Mouse (Mus musculus) MN1 (cell line): Measurements from ENCODE around the gene Asic4.
A peak's percentile ranks its signal among the peaks of the same experiment; 100 is the strongest.

Experiments used
- DNase-seq: peaks from one replicate; pipeline ENCODE4 v3.0.0-alpha.2; 2016; ENCODE audit warnings: low spot score

The Asic4 gene

DNA sequence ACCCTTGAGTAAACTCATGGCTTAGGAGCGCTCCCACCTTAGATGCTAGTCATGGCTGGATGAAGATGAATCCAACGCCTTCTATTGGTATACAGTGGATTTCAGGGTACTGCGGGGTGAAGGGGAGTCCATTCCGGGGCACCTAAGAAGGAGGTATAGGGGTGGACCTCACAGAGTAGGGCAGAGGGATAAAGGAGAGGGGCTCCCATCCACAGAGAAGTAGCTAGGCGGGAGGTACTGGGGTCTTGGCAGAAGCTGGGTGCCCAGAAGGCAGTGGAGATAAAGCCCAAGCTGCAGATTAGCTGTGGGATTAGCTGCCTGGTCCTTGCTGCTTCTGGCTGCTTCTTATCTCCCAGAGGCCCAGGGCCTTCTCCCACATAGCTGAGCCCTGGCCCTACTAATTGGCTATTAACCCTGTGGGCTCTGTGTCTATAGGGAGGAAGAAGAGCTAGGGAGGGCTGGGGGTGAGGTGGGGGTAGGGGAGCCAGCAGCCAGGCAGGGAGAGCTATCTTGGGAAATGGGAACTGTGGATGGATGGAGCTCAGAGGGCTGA lies 13.5 kb downstream of the Asic4 start:
- peak; percentile 41 for DNase-seq

DNA sequence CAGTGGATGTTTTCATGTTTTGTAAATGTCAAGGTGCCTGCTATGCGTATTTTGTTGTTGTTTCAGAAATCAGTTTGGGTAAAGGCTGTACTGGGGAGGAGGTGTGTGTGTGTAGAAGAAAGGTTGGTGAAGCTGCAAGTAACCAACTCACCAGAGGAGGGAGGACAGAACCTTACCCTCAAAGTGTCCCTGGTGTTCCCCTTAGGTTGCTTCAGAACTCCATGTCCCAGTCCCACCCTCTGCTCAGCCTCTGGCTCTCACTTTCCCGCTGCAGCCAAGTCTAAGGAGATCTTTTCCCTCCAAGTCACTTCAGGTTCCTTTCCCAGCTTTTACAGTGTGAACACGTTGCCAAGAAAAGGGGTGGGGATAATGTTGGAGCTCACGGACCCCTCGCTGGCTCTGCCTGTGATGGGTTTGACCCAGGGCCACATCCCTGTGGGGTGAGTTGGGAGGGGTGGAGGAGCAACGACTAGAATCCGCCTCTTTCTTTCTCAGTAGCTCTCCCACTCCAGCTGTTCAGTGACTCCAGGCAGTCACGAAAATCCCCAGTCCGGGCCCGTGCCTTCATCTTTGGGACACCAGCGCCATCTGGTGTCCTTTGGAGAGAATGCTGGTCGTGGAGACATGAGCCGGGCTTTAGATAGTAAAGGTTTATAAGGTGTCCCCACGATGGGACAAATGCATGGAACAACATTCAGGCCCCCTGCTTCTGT lies 17.1 kb downstream of the Asic4 start:
- peak; percentile 90 for DNase-seq

DNA sequence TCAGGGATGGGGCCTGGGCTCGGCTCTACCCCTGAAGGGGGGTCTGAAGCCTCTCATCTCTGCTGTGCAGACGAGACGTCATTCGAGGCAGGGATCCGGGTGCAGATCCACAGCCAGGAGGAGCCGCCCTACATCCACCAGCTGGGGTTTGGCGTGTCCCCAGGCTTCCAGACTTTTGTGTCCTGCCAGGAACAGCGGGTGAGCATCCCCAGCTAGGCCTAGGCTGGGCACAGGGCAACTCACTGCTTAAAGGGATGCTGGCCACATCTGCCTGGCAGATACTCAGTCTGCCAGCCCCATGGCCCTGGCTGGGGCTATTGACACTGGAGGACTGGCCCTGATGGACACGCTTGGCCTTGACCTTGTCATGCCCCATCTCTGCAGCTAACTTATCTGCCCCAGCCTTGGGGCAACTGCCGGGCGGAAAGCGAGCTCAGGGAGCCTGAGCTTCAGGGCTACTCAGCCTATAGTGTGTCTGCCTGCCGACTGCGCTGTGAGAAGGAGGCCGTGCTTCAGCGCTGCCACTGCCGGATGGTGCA lies 19.1 kb downstream of the Asic4 start:
- no peak for DNase-seq

DNA sequence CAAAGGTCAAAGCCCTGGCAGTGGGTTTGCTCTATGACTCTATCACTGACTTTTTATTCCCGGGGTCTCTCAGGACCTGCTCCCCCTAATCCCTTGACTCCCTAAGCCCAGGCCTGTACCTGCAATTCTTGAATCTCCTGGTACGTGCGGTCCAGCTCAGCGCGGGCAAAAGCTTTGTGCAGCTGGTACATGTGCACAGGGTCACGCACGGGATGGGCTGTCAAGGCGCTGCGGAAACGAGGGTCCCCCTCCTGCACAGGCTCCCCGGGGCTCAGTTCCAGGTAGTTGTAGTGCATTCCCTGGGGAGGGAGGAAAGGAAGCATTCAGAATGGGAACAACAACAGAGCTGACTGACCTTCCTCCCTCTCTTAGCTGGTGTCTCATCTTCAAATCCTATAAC lies 26.2 kb downstream of the Asic4 start:
- DNase-seq = no peak

DNA sequence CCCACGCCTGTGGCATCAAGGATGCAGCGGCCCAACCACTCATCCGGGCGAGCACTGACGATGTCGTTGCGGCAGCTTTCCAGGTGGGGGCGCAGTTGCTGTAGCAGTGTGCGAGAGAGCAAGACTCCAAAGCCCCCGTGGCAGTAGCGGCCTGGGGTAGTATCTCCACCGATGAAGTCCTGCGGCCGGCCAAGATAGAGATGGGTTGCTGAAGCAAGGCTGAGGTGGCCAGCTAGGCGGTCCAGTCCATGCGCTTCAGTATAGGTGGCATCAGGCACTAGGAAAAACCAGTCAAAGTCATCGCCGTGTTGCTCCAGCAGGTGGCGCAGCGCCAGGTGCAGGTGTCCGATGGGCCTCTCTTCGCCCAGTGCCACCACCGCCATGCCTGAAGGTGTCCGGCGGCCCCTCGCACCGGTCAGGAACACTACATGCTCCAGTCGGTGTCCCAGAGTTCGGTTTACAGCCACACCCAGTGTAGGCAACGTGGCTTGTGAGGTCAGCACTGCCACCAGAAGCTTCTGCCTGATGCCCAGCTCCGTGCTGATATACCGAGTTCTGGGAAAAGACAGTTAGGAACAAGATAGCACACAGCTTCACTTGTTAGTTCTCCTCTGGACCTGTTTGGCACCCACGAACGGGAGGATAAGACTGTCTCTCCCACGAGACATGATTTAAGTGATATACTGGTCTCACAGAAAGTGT lies 27.2 kb downstream of the Asic4 start:
- DNase-seq = peak; percentile 88

DNA sequence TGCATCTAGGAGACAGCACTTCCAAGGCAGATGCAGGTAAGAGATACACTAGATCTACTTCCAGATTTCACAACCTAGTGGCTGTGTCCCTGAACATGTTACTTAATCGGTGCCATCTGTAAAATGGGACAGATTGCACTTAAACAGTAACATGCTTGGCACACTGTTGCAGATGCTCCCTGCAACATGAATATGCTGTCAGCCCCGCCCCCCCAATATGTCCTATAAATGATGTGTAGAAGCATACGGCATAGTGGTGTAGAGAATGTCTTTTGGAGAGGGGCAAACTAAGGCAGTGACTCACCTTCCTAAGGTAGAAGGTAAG lies 27.7 kb downstream of the Asic4 start:
- no peak for DNase-seq

DNA sequence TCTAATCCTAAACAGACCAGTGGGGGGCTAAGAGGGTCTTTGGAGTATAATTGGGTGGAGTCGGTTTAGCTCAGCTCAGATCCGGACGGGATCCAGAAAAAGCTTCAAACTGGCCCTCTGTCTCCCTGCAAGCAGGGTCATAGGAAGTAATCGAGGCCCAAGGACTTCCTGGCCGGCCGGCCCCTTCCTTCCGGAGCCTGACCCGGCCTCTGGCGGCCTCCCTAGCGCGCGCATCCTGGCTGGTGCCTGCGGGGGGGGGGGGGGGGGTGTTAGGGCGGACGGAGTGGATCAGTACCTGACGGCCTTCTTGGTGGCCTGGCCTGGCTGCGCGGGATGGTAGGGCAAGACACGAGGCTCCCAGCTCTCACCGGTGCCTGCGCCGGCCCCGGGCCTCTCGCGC lies 28.3 kb downstream of the Asic4 start:
- peak; percentile 66 for DNase-seq

DNA sequence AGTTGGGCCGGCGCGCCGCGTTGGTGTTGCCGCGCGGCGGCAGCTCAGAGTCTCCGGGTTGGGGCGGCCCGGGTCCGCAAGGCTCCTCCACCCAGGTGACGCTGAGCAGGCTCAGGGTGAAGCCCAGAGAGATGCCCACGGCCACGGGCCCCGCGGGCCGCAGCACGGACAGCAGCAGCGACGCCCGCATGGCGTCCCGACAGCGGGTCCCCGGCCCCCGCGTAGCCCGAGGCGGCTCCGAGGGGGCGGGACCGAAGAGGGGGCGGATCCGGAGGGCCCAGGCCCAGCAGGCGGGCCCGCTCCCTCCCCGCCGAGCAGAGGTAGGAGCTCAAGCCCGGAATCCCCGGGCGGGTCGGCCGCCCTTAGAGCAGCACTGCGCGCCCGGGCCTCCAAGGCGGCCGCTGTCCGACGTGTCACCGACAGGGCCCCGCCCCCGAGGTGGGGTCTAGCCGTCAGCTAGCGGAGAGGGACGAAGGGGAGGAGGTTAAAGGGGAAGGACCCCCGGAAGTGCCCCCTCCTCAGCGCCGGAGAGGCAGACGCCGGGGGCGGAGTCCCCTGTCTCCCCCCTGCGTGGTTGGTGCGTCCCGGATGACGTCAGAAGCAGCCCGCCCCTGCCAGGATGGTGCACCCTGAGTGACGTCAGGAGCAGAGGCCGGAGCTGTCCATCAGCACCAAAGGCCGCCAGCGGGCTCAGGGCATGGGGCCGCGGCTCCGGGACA lies 28.8 kb downstream of the Asic4 start, which contains the start of the genes Chpf and Tmem198:
Chpf (minus strand) TSS at position 392 of the 719 bp plus-strand sequence.
Tmem198 (plus strand) TSS at position 617 of the 719 bp plus-strand sequence.
- DNase-seq = peak; percentile 98

DNA sequence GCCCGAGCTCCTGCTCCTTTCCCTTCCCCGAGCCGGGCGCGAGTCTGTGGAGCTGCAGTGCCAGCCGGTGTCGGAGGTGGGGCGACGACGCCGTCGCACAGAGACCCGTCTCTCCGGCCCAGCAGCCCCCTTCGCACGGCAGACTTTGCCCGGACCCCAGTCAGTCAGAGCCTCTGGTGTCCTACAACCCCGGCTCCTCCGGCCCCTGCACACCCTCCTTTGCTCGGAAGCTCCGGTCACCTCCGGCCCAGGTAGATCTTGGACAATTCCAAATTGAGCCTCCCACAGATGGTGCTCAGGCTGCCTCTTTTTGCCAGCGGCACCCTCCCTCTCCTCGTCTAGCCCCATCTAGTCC lies 29.4 kb downstream of the Asic4 start:
- DNase-seq = no peak

DNA sequence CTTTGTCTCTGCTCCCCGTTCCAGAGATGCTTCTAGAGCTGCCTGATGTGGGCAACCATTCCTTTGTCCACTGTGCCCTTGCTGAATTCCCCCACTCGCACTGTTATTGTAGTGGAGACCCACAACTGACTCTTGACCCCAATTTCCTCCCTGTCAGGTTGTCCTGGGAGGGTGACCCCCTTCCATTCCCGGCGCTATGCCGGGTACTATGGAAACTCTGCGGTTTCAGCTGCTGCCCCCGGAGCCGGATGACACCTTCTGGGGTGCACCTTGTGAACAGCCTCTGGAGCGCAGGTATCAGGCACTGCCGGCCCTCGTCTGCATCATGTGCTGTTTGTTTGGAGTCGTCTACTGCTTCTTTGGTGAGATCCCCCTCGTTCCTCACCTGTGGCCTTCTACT lies 29.8 kb downstream of the Asic4 start:
- DNase-seq = no peak

DNA sequence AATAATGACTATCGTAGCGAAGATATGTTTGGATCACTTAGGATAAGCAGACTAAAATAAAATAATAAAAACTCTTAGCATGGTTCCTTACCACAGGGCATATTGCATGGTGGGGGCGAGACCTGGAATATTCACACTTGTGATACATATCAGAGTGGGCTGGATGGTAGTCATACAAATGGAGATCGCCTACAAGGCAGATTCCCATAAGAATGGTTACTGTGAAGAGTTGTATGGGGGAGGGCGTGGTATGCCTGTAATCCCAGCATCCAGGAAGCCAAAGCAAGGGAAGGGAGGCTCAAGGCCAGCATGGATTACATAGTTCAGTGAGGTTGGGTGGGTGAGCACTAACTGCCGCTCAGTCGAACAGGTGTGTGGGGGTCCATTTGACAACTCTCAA lies 30.5 kb downstream of the Asic4 start:
- no peak for DNase-seq

DNA sequence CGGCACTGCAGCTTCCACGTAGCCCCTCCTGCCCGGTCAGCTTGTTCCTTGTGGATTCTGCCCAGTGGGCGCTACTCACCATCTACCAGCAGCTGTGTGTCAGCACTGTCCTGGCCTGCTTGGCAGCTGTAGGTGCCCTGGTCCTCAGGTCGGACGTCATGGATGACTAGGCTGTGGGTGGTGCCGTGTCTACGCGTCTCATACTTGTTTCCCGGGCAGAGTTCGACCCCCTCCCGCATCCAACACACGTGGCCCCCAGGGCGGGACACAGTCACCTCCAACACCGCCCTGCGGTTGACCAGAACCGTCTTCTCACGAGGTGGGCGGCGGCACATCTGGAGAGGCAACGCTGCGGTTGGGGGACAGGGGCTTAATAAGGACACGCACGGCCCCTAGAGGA lies 36.3 kb downstream of the Asic4 start:
- peak; percentile 76 for DNase-seq

DNA sequence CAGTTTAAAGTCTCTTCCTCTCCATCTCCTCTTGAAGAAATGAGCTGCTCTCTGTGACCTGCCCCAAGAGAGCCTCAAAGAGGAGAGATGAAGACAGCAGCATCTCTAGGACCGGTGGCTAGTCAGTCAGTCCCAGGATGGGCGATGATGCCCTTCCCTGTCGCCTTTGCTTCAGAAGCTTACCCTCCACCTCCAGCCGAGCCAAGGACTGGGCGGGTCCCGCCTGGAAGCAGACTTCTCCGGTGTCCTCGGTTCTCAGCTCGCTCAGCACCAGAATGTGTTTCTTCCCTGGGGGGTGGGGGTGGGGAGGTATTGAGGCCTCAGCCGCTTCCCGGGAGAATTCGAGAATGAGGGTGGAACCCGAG lies 36.8 kb downstream of the Asic4 start:
- DNase-seq = peak; percentile 44

DNA sequence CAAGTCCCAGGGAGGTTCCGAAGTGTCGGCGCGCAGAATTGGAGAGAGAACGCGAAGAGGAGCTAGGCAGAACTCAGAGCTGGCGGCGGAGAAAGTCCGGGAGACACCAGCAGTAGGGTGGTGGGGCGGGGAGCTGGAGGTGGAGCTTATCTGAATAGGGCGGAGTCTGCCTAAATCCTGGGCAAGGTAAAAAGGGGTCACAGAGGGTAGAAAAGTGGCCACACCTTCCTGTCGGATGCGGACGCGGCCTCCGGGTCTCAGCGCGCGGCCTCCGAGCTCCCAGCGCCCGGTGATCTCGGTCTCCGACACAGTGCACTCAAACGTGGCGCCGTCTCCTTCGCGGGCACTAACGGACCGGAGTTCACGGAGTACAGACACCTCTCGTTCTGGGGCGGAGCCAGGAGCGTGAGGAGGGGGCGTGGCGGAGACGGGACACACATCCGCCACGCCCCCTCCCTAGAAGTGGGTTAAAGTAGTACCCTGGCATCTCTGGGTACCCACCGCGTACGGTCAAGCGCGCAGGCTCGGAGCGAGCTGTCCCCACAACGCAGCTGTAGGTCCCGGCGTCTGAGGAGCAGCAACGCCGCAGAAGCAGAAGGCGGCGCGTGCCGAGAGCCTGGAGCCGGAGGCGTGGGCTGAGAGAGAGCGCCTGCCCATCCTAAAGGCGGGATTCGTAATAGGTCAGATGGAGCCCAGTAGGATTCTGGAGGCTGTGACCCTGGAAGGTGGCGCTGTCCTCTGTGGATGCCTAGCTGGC lies 37.3 kb downstream of the Asic4 start:
- peak; percentile 94 for DNase-seq

DNA sequence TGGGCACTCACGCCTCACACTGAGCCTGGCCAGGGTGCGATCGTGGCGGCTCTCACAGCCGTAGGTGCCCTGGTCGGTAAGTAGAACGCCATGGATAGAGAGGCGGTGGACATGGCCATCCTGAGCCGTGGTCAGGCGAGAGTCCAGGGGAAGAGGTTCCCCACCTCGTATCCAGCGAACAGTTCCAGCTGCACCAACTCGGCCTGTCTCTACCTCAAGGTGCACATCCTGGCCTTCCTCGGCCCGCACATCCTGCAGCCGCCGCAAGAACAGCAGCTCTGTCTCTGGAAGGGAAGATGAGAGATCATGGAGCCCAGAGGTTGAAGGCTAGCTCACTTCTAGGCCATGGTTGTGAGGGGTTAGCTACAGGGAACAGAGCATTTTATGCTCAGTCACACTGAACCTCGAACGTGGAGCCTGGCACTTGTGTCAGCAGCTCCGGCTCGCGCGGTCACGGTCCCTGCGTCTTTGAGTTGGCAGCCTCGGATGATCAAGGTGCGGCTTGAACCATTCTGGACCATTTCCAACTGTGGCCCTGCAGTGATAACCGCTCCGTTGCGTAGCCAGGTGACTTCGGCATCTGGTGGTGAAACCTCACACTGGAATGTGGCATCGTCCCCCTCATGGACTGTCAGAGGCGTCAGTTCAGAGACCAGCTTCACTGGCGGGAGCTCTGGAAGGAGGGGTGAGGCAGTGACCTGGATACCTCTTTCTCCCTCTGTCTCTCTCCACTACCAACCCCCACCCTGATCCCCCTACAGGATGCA lies 40.7 kb downstream of the Asic4 start:
- no peak for DNase-seq

DNA sequence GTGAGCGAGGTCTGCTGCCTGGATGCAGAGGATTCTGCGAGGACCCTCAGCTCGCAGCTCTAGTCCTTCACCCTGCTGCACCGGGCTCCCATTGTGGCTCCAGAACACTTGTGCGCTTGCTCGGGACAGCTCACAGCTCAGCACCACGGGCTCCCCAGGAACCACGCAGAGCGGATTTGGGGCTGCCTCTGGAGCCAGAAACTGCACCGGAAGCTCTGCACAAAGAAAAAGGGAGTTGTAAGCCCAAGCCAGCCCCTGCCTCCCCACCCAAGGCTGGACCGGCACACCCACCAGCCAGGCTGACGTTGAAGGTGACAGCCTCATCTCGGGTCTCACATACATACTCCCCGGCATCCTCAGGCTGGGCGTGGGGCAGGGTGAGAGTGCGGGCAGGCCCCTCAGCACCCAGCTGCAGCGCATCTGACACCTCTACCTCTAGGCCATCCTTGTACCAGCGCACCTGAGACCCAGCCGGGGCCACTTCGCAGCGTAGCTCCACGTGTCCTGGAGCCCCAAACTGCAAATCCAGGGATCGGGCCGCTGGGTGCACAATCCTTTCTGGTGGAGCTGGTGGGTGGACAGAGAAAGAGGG lies 42.4 kb downstream of the Asic4 start:
- no peak for DNase-seq

DNA sequence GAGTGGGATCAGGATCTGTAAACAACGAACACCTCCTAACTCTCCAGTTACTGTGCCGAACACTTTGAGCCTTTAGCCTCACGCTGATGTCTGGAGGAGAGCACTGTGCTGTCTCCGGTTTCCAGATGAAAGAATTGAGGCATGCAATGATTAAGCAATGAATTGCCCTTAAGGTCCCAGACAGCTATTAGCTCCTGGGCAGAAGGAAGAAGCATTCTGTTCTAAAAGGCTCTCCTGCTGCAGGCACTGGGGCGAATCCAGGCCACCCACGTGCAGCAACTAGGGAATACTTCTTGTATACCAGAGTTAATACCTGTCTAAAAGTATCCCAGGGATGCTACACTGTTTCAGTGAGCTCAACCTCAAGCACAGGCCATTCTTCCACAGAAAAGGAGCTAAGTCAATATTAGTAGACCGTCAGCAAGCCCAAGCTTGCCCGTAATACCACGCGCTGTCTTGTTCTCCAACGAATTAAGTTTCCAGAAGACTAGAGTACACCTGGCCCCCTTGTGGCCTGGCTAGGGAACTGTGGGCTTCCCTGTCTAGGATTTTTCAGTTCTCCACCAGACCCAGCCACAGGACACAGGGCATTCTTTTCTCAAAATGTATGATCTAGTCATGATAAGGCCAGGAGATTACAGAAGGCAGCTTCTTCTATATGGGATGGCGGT lies 44.8 kb downstream of the Asic4 start:
- peak; percentile 59 for DNase-seq

DNA sequence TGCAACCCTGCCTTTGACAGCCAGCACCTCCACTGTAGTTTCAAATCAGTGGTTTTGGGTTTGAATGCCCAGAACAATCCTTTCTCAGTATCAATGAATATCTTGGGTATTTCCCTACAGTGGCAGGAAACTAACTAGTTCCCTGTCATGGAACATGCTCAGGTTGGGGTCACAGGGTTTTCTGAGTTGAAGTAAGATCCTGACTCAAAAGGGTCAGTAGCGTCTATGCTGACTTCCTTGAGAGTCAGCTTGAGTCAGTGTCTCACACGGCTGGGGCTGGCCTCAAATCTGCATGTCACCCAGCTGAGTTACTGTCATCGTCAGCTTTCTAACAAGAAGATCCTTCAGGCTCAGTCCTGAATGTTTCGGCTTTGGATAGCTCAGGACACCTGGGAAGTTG lies 48.7 kb downstream of the Asic4 start:
- DNase-seq = no peak

DNA sequence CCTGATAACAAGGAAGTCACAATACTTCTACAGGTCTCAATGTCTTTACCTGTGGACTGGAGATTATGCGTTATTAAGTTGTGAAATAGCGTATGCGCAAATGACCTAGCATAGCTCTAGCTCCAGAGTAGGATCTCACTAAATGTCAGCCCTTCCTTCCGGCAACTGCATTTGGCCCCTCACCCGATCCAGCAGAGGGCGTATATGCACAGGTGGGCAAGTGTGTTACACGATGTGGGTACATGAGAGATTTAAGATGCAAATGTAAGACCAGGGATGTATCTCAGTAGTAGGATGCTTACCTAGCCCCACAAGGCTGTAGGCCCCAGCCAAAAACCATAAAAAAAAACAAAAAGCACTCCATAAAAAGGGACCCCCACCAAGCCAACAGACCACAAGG lies 49.2 kb downstream of the Asic4 start:
- DNase-seq = no peak

DNA sequence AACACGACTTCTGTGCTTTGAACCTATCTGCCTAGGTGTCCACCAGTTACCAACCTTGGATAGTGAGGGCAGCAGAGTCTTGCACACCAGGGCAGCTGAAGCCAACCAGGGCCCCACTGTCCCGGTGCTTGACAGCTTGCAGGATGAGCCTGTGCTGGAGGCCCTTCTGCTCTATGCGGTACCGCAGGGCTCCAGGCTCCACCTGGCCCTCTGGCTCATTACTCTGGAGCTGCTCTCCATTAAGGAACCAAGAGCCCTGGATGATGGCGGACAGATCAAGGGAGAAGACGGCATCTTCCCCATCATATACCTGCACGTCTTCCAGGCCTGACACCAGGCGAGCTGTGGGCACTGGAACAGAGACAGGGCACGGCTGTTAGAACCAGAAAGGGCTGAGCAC lies 51.7 kb downstream of the Asic4 start:
- no peak for DNase-seq
